Mouse (Mus musculus) liver, adult (tissue): Measurements from ENCODE around the gene Lrrc4c.

Experiments used
- GATA4 ChIP-seq: IDR thresholded peaks from 2 replicates; pipeline ENCODE4 v1.6.1; 2014; ENCODE audit warnings: mild to moderate bottlenecking, low read length; ENCODE audit not compliant: insufficient replicate concordance

The Lrrc4c gene

GRCm38 (mm10) chr2:97414416-97415362 is 1096.7 kb downstream of the Lrrc4c start:
- no peak for TF ChIP-seq GATA4

GRCm38 (mm10) chr2:97434140-97434539 is 1116.2 kb downstream of the Lrrc4c start:
- TF ChIP-seq GATA4, result no peak

- TF ChIP-seq GATA4, result no peak
Measured at GRCm38 (mm10) chr2:97435616-97436015, 1117.6 kb downstream of the Lrrc4c start.

DNA sequence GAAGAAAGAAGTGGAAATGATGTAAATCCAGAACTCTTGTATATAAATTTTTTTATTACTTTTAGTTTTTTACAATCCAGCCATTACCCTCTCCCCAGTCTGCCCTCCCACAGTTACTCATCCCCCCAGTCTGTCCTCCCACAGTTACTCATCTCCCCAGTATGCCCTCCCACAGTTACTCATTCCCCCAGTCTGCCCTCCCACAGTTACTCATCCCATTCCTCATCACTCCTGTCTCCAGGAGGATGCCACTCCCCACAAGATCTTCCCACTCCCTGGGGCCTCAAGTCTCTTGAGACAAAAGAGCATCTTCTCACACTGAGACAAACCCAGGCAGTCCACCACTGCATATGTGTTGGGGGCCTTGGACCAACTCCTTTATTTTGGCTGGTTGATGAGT is 1119.8 kb downstream of the Lrrc4c start:
- no peak for TF ChIP-seq GATA4

GRCm38 (mm10) chr2:97463573-97463972 is 1145.6 kb downstream of the Lrrc4c start:
- no peak for TF ChIP-seq GATA4

DNA sequence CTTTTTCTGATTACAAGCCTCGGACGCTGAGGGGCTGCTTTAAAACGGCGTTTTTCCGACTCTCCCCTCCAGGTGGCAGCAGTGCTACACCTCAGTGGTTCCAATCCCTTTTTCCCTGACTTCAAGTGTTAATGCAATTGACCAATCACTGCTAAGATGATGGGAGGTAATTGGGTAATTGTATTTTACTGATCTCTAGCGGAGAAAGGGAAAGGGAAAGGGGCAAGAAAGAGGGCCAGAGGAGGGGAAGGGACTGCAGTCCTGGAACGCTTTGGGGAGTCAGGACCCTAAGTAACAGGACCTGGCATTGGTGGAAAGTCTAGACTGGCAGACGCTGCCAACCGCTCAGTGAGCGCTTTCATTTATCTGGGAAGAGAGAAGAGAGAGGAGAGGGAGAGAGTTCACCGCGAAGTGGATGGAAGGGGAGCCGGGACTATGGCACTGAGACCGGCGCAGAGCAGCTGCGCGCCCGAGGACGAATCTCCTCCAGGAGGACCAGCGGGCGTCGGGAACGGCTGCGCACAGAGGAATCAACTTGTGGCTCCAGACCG is 1148.3 kb downstream of the Lrrc4c start:
- no peak for TF ChIP-seq GATA4

DNA sequence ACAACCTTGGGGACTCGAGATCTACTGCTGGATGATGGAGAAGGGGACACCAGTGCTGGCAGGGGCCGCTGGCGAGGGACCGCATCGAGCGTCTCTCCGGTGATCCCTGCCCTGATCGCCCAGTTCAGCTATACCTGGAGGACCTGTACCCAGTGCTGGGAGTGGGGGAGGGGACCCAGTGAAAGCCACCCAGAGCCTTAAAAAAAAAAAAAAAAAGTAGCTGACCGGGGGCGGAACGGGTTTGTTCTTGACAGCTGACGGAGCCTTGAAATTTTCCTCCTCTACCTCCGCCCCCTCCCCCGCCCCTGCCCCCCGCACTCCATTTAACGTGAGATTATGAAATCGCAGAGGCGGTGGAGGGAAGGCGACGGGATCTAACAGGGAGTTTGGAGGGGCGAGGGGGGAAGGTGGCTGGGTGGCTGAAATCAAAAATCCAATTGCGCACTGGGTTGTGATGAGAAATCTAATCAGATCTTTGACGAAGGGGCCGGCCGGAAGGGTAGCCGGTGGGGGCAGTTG is 1149.1 kb downstream of the Lrrc4c start:
- TF ChIP-seq GATA4, result no peak

GRCm38 (mm10) chr2:97467664-97468063 is 1149.7 kb downstream of the Lrrc4c start:
- TF ChIP-seq GATA4, result no peak

- no peak for TF ChIP-seq GATA4
Measured at GRCm38 (mm10) chr2:97468372-97468771, 1150.4 kb downstream of the Lrrc4c start.

- no peak for TF ChIP-seq GATA4
Measured at GRCm38 (mm10) chr2:97469396-97469795, 1151.4 kb downstream of the Lrrc4c start.

GRCm38 (mm10) chr2:97478175-97478924 is 1160.4 kb downstream of the Lrrc4c start:
- no peak for TF ChIP-seq GATA4

- TF ChIP-seq GATA4, result no peak
Measured at GRCm38 (mm10) chr2:97478925-97479298, 1160.9 kb downstream of the Lrrc4c start.

GRCm38 (mm10) chr2:97484990-97485389 is 1167.0 kb downstream of the Lrrc4c start:
- no peak for TF ChIP-seq GATA4

DNA sequence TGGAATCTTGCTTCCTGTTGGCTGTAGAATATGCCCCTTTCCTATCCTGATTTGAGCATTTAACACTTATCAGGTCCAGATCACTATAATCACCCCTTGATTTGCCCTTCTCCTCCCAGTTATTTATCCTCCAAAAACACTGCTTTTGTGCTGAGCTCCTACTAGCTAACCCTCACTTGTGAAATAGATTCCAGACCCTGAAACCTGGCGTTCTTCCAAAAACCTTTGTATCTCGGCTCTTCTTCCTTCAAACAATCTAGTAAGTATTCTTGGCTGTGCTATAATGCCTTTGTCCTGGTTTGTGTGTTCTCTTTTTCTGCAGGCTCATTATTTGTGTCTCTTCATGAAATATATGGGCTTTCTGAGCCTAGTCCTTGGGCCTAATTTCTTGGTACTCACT is 1167.6 kb downstream of the Lrrc4c start:
- TF ChIP-seq GATA4, result no peak

GRCm38 (mm10) chr2:97487567-97487966 is 1169.6 kb downstream of the Lrrc4c start:
- TF ChIP-seq GATA4, result no peak
